Mouse (Mus musculus) limb, embryonic 14.5 days (tissue): ENCODE results near the gene Kng2. TPM values are rescaled to one million over a fixed set of nuclear protein-coding genes. Genes with fewer than 3 reads are reported as not detected.

ENCODE experiments used
- ATAC-seq: fragments of 200-750 bp; cut with Nextera tagmentation; 2 replicates; pipeline ENCODE4 v1.8.0; 2017; ENCODE audit warnings: low read depth, moderate number of reproducible peaks, moderate TSS enrichment; ENCODE audit not compliant: low FRiP score
- DNase-seq: peaks from one replicate; pipeline ENCODE4 v3.0.0-alpha.2; 2015; ENCODE audit warnings: low spot score
- H3K27ac ChIP-seq: fragments of 300-500 bp; sonication (generic); replicated peaks from 2 replicates; pipeline ENCODE4 v1.5.1; 2014; ENCODE audit warnings: low read depth, mild to moderate bottlenecking, low read length, moderate library complexity, mixed read lengths
- H3K27me3 ChIP-seq: fragments of 300-500 bp; sonication (generic); 2 replicates; pipeline ENCODE4 v1.6.1; 2014; ENCODE audit warnings: low read length, mixed read lengths; ENCODE audit not compliant: control insufficient read depth, insufficient read depth
- H3K36me3 ChIP-seq: fragments of 300-500 bp; sonication (generic); 2 replicates; pipeline ENCODE4 v1.6.1; 2014; ENCODE audit warnings: mild to moderate bottlenecking, low read length, moderate library complexity, mixed read lengths; ENCODE audit not compliant: control insufficient read depth, insufficient read depth
- H3K4me1 ChIP-seq: fragments of 300-500 bp; sonication (generic); 2 replicates; pipeline ENCODE4 v1.6.1; 2014; ENCODE audit warnings: antibody characterized with exemption, low read length, mixed read lengths; ENCODE audit not compliant: control insufficient read depth, insufficient read depth
- H3K4me2 ChIP-seq: fragments of 300-500 bp; sonication (generic); replicated peaks from 2 replicates; pipeline ENCODE4 v1.6.1; 2014; ENCODE audit warnings: low read depth, mild to moderate bottlenecking, low read length, moderate library complexity; ENCODE audit not compliant: severe bottlenecking
- H3K4me3 ChIP-seq: fragments of 300-500 bp; sonication (generic); replicated peaks from 2 replicates; pipeline ENCODE4 v1.5.1; 2014; ENCODE audit warnings: low read length
- H3K9ac ChIP-seq: fragments of 300-500 bp; sonication (generic); 2 replicates; pipeline ENCODE4 v1.6.1; 2014; ENCODE audit warnings: mild to moderate bottlenecking, low read depth, low read length, moderate library complexity; ENCODE audit not compliant: severe bottlenecking
- H3K9me3 ChIP-seq: fragments of 300-500 bp; sonication (generic); 2 replicates; pipeline ENCODE4 v1.6.1; 2016; ENCODE audit warnings: low read length; ENCODE audit not compliant: control insufficient read depth
- POLR2A ChIP-seq: fragments of 200-500 bp; IDR thresholded peaks from 2 replicates; pipeline ENCODE4 v1.8.0; 2012; ENCODE audit warnings: inconsistent platforms, mild to moderate bottlenecking, moderate library complexity, borderline replicate concordance; ENCODE audit not compliant: insufficient read depth, insufficient read length; ENCODE audit errors: extremely low read depth
- WGBS: fragments of 180-500 bp; shearing (Covaris S2); extraction: QIAGEN DNeasy Blood & Tissue Kit; methylation state at CpG from one replicate; pipeline ENCODE4 v1.1.7; 2014; 5-methylcytosine and 5-hydroxymethylcytosine counted together
- polyA plus RNA-seq, 2 experiments: library from polyadenylated mRNA; depleted of rRNA in 1 of 2; stranded (reverse) in 1 of 2; unstranded in 1 of 2; fragments of >200 nt; fragmentation: Nextera tagmentation in 1 of 2; extraction: Ambion mirVana in 1 of 2; gene quantifications; 2 replicates each; pipeline versions ENCODE4 v1.2.1 to v1.2.3; 2012 to 2014

The Kng2 gene
- polyA plus RNA-seq, 2 experiments, result 0.35 TPM; not detected in 1

DNA sequence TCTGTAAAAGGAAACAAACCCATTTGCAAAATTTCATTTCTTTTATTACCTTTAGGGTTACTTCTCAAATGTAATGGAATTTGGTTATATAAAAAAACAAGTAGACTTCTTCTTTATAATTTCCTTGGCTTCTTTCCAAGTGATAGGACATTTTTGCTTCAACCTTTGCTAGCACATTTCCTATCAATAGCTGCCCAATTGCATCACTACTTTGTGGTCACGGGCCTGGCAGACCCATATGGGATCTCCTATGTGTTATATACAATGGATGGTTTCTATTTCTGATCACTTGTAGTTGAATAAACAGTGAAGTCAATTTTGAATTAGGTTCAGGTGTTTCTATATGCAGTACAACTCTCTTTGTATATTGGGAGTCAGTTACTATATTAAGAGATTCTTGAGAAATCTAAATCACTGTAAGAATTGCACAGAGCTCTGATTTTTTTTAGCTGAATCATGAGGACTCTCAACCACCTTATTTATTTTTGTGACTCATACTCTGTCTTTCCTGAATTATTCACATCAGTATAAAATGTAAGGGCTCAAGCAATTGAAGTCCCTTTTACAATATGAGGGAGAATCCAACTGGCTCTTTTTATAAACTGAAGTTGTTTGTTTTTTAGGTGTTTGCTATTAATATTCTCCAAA, 61.8 kb downstream of the Kng2 start:
- Histone ChIP-seq H3K9ac (no peak overlapping the region), H3K4me2 (no peak overlapping the region), H3K36me3 (no peaks in the 10 kb centered on the region), H3K4me3 (no peak overlapping the region), H3K27me3 (no peaks in the 10 kb centered on the region), H3K27ac (no peak overlapping the region), H3K9me3 (no peaks in the 10 kb centered on the region), H3K4me1 (no peaks in the 10 kb centered on the region)
- DNase-seq (no peak), ATAC-seq (no peak)
- WGBS, result 58% methylated on average over 1 of the region's 1 CpGs
- no peak for TF ChIP-seq POLR2A

DNA sequence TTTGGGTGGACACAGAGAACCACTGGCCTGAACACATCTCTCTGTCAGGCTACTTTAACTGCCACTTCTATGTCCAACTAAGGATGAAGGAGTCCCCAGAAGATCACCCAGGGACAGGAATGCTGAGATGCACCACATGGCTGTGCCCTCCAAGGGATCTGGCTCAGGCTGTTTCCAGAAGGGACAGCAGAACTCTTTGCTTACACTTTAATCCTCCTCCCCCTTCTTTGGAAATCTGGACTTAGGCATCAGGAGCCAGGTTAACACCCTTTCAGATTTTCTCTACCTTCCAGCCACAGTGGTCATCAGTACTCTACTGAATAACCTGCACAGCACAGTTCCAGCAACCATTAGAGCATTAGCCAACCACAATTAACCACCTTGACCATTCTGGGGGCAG, 66.0 kb downstream of the Kng2 start:
- Histone ChIP-seq H3K27me3 (no peaks in the 10 kb centered on the region), H3K36me3 (no peaks in the 10 kb centered on the region), H3K9me3 (no peaks in the 10 kb centered on the region), H3K4me1 (no peaks in the 10 kb centered on the region), H3K27ac (no peak overlapping the region), H3K9ac (no peak overlapping the region), H3K4me3 (no peak overlapping the region), H3K4me2 (no peak overlapping the region)
- ATAC-seq, result no peak
- no peak for TF ChIP-seq POLR2A
- no peak for DNase-seq

DNA sequence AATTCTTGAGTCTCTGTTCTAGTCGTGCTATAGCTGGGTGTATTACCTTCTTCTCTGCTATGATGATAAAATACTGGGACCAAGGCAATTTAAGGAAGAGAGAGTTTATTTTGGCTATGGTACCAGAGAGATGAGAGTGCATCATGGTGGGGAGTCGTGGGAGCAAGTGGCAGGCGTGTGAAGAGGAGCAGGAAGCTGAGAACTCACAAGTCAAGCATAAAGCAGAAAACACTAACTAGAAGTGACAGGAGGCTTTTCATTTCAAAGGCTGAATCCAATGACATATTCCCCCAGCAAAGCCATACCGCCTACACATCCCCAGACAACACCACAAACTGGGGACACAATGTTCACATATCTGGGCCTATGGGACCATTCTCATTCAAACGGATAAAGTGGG, 67.0 kb downstream of the Kng2 start:
- DNase-seq (no peak), ATAC-seq (no peak)
- Histone ChIP-seq H3K27ac (no peak overlapping the region), H3K9ac (no peak overlapping the region), H3K36me3 (no peaks in the 10 kb centered on the region), H3K4me3 (no peak overlapping the region), H3K4me2 (no peak overlapping the region), H3K27me3 (no peaks in the 10 kb centered on the region), H3K9me3 (no peaks in the 10 kb centered on the region), H3K4me1 (no peaks in the 10 kb centered on the region)
- no peak for TF ChIP-seq POLR2A
- WGBS, result 70% methylated on average over 5 of the region's 5 CpGs

- Histone ChIP-seq H3K27ac (no peak overlapping the region), H3K9ac (no peak overlapping the region), H3K4me2 (no peak overlapping the region), H3K27me3 (no peaks in the 10 kb centered on the region), H3K36me3 (no peaks in the 10 kb centered on the region), H3K4me3 (no peak overlapping the region), H3K4me1 (no peaks in the 10 kb centered on the region), H3K9me3 (no peaks in the 10 kb centered on the region)
- WGBS, result 94% methylated on average over 8 of the region's 8 CpGs
- DNase-seq, result no peak
- no peak for ATAC-seq
- no peak for TF ChIP-seq POLR2A
Measured at GRCm38 (mm10) chr16:22961073-22961472, 68.2 kb downstream of the Kng2 start.

DNA sequence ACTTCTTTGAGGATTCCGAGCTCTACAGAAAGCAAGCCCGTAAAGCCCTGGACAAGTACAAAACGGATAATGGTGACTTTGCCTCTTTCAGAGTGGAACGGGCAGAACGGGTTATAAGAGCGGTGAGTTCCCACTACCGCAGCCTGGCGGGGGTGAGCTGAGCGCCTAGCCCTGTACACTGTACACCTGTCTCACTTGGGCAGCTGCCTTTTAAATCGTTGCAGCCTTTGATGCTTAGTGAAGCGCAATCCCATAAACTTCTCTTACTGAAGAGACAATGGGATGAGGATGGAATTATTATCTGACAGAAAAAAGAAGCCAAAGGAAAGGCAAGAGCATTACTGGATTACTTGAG, 73.2 kb downstream of the Kng2 start:
- 77% methylated on average over 11 of the region's 11 CpGs for WGBS
- Histone ChIP-seq H3K4me2 (no peak overlapping the region), H3K27ac (no peak overlapping the region), H3K4me3 (no peak overlapping the region), H3K9ac (no peak overlapping the region), H3K36me3 (no peaks in the 10 kb centered on the region), H3K27me3 (no peaks in the 10 kb centered on the region), H3K9me3 (no peaks in the 10 kb centered on the region), H3K4me1 (no peaks in the 10 kb centered on the region)
- no peak for TF ChIP-seq POLR2A
- DNase-seq (no peak), ATAC-seq (peak; percentile 44; the same call in 1 of the 2 replicates)
